Mouse (Mus musculus) bone marrow, adult 2 months (tissue): ENCODE measurements at regions not wholly inside any gene's neighbourhood (a gene's known extent, or its start where the extent isn't known, plus 50 kb on each side); places are given as distances from the start of the nearest gene placed in this dataset.

Source experiments
- H3K27ac ChIP-seq: fragments of 200-500 bp; 2 replicates; pipeline ENCODE4 v1.5.1; 2012; ENCODE audit warnings: low read depth, mild to moderate bottlenecking, control low read depth, inconsistent platforms, low read length; ENCODE audit not compliant: control insufficient read depth, poor library complexity, insufficient read depth
- H3K4me1 ChIP-seq: fragments of 200-500 bp; 2 replicates; pipeline ENCODE4 v1.6.1; 2011; ENCODE audit warnings: low read length; ENCODE audit not compliant: control insufficient read depth, insufficient read depth
- H3K4me3 ChIP-seq: fragments of 200-500 bp; replicated peaks from 2 replicates; pipeline ENCODE3; 2011; ENCODE audit warnings: mild to moderate bottlenecking, low read depth, low read length, control low read depth; ENCODE audit not compliant: control insufficient read depth
- CTCF ChIP-seq: fragments of 200-500 bp; IDR thresholded peaks from 2 replicates; pipeline ENCODE4 v1.5.1; 2011; ENCODE audit warnings: low read length, control low read depth; ENCODE audit not compliant: control insufficient read depth, insufficient read depth
- POLR2A ChIP-seq: fragments of 200-500 bp; IDR thresholded peaks from 2 replicates; pipeline ENCODE4 v1.6.1; 2011; ENCODE audit warnings: low read depth, mild to moderate bottlenecking, control low read depth, low read length, borderline replicate concordance; ENCODE audit not compliant: control insufficient read depth
- WGBS: fragments of 180-500 bp; shearing (Covaris S2); methylation state at CpG from one replicate; pipeline ENCODE4 v1.1.7; 2018; 5-methylcytosine and 5-hydroxymethylcytosine counted together

DNA sequence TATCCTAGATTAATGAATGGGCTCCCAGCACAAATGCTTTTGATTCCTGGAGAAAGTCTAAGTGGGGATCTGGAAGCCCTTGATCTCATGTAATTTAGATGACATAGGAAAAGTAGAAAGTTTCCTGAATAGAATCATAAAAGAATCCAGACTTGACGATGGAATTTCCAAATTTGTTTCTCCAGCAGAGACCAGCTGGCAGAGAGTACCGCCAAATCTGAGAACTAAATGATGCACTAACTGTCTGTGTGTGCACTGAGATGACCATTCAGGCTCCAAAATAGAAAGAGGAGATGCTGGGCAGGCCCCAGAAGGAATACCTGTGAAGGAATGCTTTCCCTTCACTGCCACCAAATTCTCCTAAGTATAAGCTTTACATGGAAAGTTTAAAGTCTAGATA is 704.6 kb downstream of the Fat4 start:
- WGBS = 77% methylated on average over 2 of the region's 2 CpGs
- no peak for TF ChIP-seq POLR2A
- no peak for TF ChIP-seq CTCF
- H3K4me3 ChIP-seq = no peak overlapping the region
- H3K4me1 ChIP-seq = no peaks in the 10 kb centered on the region
- no peak overlapping the region for H3K27ac ChIP-seq

DNA sequence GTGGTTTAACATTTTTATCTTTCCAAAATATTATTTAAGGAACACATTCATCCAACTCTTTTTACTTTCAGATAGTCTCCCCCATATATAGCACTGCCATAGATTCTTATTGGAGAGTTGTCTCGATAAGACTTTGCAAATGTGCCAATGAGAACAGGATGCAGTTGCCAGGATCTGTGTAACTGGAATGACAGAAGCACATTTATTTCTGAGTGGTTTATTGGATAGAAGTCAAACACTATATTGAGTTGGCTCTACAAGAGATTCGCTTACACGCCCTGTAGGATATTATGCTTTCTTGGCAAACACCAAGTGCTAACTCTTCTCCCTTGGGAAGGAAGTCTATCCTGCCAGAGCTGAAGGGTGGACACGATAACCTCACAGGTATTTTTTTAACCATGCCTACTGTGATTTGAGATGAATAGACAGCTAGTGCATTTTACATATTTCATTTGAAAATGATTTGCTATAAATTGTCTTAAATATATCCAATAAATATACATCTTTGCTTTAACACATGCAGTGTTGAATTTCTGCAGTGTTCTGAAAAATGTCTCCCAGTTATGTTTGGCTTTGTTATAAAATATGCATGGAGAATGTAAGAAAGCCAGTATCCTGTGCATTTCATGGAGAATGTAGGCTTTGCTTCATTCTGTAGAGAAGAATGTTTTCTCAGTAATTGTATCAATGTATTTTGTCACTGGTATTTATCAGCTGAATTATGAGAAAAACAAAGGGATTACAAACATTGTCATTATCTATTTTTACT is 705.8 kb downstream of the Fat4 start:
- no peaks in the 10 kb centered on the region for H3K4me1 ChIP-seq
- H3K4me3 ChIP-seq = no peak overlapping the region
- no peak overlapping the region for H3K27ac ChIP-seq
- TF ChIP-seq CTCF (no peak), POLR2A (no peak)
- WGBS = 85% methylated on average over 4 of the region's 4 CpGs

DNA sequence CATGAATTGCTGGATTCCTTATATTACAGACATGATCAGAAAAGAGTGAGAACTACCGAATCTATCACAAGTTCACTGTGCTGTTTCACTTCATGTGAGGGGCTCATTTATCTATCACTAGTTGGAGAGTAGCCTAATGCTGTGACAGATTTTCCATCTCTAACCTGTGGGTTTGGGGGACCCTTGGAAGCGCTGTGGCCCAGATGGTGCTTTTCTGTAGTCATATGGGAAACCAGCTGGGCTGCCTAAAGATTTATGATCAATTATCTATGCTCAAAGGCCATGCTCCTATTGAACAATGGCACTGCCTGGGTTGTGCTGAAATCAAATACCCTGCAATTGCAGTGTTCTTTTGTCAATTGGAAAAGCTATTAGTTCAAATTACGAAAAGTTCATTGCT is 723.2 kb downstream of the Fat4 start:
- no peak overlapping the region for H3K27ac ChIP-seq
- 67% methylated on average over 3 of the region's 3 CpGs for WGBS
- no peak for TF ChIP-seq POLR2A
- no peak for TF ChIP-seq CTCF
- H3K4me1 ChIP-seq = no peaks in the 10 kb centered on the region
- no peak overlapping the region for H3K4me3 ChIP-seq

DNA sequence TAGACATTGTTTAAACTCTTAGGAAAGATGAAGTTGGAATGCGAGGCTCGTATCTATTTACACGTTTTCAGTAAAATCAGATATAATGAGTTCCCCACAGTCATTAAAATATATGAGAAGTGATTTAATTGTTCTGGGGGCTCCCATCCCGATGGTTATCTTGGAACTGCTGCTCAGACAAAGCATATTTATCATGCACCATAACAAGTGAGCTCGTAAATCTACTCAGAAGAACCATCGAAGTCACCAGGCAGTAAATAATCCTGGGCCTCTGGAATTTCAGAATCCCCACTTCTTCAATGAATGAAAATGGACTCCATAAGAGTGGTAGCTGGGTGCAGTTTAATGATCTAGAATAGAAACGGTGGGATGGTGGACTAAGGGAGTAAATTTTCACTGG is 725.7 kb downstream of the Fat4 start:
- 61% methylated on average over 7 of the region's 7 CpGs for WGBS
- no peak overlapping the region for H3K4me3 ChIP-seq
- H3K4me1 ChIP-seq = no peaks in the 10 kb centered on the region
- TF ChIP-seq POLR2A (no peak), CTCF (no peak)
- no peak overlapping the region for H3K27ac ChIP-seq

DNA sequence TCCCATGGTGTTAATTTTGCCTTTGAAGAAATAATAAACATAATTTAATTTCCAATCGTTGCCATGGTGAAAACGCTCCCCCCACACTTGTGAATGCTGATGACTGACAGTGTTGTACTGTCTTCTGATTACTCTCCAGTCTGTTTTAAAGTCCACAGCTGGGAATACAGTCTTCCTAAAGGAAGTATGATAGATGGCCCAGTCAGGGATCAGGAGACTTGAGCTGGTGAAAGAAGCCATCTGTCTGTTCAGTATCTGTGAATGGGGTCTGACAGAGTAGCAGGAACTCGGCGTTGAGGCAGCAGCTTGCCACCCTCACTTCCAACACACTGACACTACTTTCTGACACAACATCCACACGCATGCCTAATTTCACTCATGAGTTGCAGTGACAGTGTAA is 751.2 kb downstream of the Fat4 start:
- H3K4me3 ChIP-seq = no peak overlapping the region
- TF ChIP-seq POLR2A (no peak), CTCF (no peak)
- 77% methylated on average over 5 of the region's 5 CpGs for WGBS

DNA sequence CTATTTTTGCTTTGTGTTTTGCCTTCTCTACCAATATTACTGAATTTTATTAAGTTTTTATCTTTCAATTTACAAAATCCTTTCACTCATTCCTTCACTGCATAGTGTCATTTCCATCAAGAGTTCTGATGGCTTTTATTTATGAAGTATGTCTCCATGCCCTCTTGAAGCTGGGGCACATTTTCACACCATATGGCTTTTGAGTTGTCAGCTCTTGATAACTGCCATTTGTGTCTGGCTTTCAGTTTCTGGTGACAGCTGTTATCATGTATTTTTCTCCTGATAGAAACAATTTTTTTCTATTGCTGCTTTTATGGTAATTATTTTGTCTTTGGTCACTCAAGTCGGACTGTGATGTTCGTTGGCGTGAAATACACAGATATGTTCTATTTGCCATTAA is 756.5 kb downstream of the Fat4 start:
- TF ChIP-seq POLR2A (no peak), CTCF (no peak)
- WGBS = 80% methylated on average over 3 of the region's 3 CpGs
- H3K4me1 ChIP-seq = no peaks in the 10 kb centered on the region

More for the DNA sequence above, 751.2 kb downstream of the Fat4 start:
- H3K27ac ChIP-seq = no peak overlapping the region
- H3K4me1 ChIP-seq = no peaks in the 10 kb centered on the region

DNA sequence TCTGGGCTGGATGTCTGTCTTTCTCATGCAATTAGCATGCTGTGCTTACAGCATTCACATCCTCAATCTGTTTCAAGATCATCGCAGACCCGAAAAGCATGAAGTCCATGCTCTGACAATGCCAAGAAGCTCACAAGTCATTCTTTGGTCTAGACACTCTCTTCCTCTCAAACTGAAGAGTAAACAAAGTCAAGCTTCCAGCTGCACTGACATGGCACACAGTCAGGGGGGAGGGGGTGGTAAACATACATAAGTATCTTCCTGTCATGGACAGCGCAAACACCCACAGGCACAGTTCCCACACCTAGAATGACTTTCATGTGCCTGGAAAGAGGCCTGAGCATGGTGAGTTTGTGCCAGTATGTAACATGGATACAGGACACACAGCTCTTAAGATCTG is 780.1 kb downstream of the Fat4 start:
- Histone ChIP-seq H3K27ac (no peak overlapping the region), H3K4me3 (no peak overlapping the region), H3K4me1 (no peaks in the 10 kb centered on the region)
- TF ChIP-seq POLR2A (no peak), CTCF (no peak)
- WGBS = 67% methylated on average over 3 of the region's 3 CpGs

More for the DNA sequence above, 756.5 kb downstream of the Fat4 start:
- Histone ChIP-seq H3K27ac (no peak overlapping the region), H3K4me3 (no peak overlapping the region)

DNA sequence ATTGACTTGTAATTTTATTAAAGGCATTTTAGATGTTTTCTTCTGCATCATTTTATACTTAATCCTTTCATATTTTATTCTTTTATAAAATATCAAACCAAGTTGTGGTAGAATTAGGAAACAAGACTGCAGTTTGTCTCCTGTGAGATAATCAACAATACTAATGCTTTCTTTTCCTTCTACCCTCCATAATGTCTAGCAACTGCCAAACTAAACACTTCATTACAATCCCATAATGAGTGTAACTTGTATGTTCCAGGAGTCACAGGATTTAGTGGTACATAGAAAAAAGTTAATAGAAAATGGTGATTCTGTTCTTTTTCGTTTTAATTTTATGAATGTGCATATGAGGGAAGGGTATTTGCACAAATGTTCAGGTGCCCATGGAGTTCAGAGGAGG is 782.4 kb downstream of the Fat4 start:
- Histone ChIP-seq H3K4me1 (no peaks in the 10 kb centered on the region), H3K27ac (no peak overlapping the region), H3K4me3 (no peak overlapping the region)
- TF ChIP-seq POLR2A (no peak), CTCF (no peak)
- 60% methylated on average over 1 of the region's 1 CpGs for WGBS

DNA sequence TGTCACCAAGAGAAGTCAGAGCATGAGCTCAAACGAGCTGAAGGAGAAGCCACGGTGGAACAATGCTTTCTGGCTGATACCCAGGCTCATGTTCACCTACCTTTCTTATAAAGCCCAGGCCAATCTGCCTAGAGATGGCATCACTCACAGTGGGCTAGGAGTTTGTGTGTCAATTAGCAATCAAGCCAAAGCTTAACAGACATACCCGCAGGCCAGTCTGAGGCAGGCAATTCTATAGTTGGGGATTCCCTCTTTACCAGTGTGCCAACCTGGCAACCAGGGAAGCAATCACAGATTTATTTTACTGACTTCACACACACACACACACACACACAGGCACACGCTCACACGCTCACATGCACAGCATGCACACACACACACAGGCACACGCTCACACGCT is 787.3 kb downstream of the Fat4 start:
- H3K4me1 ChIP-seq = no peaks in the 10 kb centered on the region
- no peak overlapping the region for H3K4me3 ChIP-seq
- TF ChIP-seq CTCF = no peak
- TF ChIP-seq POLR2A = no peak
- WGBS = 81% methylated on average over 7 of the region's 7 CpGs
- H3K27ac ChIP-seq = no peak overlapping the region
